Mouse (Mus musculus) cerebellum, adult 9-11 months (tissue): Measurements from ENCODE around the gene Slc25a4.
"Not testable (repeated sequence)": the region's sequence is repeated elsewhere in the genome, so short reads cannot be mapped to it uniquely, and the experiment has no call there.

Experiments used
- DNase-seq: peaks from one replicate; pipeline ENCODE4 v3.0.0; 2022

The Slc25a4 gene

DNA sequence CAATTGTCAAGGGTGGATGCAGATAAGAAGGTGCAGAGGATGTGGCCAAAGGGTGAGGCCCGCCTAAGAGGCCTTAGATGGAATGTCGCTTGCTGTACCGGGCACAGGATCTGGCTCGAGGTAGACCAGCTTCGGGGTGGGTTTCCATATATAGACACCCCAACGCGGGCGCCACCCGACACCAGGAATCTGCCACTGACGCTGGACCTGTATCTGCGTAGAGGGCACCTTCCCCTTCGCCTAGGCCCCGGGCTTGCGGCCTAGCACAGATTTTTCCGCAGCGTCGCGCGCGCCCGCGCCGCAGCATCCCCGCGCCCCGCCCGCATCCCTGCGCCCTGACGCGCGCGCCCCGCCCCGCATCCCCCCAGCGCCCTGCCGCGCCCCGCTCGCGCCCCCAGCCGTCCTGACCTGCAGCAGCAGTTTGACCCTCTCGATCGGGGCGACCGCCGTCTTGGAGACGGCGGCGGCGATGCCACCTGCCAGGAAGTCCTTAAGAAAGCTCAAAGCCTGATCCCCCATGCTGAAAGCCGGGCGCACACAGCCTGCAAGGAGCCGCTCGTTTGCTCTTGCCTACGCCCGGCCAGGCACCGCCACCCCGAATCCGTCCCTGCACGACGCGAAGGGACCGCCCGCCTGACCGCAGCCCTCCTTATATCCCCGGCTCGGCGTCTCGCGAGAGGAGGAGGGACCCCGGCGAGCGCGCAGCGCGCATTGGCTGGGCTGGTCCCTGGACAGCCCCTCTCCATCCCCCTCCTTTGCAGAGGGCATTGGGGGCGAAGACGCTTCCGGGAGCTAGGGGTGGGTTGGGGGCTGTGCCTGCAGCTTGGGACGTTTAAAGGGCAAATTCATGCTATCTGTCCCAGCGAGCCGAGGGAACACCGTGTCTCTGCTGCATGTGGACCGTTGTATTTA lies at the start of gene Slc25a4:
TSS of gene Slc25a4 (minus strand) at position 881 of the 912 bp plus-strand sequence.
- DNase-seq = peak; percentile 97

DNA sequence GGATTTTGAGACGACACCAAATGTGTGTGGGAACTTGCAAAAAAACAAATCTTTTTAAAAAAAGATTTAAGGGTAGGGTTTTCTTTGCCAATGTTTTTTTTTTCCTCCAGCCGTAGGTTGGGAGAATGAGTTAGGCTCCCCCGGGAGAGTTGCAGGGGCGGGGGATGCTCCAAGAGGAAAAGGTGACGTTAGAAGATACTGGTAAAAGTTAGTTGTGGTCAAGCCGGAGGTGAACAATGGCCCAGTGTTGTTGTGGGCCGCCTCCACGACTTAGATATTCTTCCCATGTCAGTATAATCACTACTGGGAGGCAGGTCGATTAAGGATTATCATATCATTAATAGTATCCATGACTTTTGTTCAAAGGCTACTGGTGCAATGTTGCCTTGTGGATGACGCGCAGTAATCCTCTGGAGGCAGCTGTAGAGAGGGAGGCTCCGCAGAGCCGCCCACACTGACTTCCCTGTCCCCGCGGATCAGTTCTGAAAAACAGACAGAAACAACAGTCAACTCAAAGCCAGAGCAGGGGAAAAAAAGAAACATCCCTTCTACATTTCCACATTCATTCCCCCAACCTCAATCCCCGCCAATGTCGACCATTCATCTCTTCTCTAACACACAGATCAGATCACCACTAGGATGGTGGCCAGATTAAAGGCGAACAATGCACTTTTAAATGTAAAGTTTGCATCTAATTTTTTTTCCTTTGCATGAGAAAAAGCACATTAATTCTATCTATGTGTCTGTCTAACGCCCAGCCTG lies 47.0 kb upstream of the Slc25a4 start:
- no peak for DNase-seq

DNA sequence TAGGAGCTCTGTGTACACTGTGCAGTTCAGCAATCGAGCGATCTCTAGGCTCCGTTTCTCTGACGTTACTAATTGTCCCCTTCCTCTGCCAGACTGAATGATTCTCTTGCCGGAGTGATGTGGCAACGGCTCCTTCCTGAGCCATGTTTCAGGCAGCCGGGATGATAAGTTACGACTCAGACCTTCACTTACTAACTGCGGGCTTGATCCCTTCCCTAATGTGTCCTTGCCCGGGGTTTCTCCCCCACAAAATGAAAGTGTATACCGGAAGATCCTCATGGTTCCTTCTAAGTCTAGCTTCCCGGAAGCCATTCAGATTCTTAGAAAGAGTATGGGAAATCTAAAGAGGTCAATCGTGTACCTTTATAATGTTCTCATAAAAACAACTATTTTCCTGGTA lies 41.4 kb upstream of the Slc25a4 start:
- no peak for DNase-seq

DNA sequence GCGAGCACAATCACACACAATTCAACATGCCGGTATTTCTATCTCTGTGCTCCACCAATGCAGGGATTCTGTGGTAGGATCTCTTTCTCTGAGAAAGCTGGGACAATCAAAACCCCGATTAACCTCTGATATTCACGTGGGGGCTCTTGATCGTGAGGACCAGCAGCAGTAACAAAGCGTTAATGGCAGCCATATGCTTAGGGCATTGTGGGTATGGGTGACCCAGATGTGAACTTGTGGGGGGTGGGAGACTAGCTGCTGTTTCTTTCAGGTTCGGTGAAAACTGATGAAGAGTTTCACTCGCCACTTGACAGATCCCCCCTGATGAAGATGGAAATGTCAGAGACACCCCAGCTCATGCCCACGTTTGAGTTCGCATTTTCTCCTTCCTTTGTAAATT lies 40.5 kb upstream of the Slc25a4 start:
- no peak for DNase-seq

DNA sequence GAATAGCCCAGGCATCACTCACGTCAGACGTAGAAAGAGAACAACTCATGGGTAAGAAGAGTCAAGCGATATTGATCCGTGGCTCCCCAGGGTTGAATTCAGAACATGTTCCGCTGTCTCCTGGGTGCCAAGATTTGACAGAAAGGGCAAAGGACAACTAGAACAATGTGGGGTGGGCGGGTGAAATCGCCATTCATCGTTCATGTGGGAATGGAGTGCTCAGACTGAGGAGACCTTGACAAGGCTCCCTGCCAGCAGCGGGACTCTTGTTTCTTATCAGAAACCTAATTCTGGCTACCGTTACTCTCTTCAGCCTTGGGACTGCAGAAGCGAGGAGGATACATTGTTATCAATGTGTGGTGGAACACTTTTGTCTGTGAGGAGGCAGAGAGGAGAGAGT lies 35.3 kb upstream of the Slc25a4 start:
- no peak for DNase-seq

DNA sequence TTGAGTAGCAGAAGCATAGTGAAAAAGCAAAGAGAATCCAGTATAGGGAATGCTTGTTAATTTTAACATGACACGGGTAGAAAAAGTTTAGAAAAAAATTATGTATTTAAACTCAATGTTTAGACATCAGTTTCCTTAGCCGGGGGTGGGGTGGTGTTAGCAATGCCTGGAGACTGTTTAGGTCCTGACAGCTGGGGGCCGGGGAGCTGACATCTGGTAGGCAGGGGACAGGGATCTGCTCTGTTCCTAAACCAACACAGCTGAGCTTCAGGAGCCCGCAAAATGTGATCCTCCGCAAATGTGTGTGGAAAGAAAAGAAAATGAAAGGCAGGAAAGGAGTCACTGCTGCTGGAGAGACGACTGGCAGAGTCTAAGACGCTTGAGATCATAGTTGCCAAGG lies 31.9 kb upstream of the Slc25a4 start:
- DNase-seq = no peak

DNA sequence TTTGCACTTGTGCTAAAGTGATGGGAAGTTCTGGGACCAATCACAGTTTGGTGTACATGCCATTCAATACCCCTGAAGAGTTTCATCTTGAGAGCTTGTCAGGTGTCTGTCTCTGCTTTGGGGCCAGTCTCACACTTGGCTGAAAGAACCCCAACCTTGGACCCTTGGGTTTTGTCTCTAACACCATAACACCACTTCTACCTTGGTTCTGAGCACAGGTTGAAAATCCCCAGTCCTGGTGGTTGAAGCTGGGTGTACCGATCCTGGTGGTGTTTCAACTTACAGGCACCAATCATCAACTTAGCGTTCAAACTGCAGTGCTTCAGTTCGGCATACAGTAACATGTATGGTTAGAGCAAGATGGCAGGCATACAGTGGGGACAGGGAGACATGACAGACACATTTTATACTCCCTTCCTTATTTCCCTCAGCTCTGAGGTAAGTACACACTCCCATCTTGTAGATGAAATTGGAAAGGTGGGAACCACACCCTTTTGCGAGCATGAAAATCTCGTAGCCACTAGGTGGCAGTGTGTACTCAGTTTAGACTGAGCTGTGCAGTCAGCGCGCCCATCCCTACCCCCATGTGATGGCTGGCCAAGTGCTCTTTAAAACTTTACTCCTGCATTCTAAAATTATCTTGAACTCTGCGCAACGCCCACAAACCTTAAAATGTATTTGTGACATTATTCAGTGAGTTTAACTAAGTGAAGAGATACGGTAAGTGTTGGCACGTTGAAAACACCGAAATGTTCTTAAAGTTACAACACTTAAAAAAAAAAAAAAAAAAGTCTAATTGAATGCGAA lies 30.7 kb upstream of the Slc25a4 start:
- DNase-seq = peak; percentile 41

DNA sequence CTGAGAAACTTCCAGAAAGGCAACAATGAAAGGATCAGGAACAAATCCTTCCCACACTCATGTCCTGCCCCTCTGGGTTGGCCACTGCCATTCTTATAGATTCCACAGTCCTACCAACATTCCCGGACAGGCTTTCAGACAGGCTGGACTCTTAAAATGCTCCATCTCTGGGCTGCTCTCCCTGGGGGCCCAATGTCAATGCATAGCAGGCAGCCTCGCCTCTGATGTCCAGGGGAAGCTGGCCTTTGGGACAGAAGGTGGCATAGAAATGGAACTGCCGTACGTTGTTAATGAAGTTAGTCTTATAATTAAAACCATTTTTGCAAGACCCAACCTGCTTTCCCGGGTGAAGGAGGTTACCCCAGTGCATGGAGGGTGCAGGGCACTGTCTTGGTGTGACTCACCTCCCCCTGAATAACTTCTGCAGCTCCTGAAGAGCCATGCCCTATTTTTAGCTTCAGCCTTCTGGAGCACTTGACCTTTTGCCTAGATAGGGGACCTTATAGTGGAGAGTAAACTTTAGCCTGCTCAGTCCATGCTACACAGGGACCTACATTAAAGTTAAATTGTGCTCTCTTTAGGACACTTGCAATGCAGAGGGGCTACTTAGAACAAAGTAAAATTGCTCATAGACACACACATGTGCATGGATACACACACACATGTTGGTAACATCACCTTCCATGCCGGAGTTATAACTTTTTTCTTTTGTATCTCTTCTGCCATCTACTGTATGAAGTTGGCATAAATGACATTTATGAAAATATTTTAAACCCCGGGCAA lies 25.5 kb upstream of the Slc25a4 start:
- no peak for DNase-seq

DNA sequence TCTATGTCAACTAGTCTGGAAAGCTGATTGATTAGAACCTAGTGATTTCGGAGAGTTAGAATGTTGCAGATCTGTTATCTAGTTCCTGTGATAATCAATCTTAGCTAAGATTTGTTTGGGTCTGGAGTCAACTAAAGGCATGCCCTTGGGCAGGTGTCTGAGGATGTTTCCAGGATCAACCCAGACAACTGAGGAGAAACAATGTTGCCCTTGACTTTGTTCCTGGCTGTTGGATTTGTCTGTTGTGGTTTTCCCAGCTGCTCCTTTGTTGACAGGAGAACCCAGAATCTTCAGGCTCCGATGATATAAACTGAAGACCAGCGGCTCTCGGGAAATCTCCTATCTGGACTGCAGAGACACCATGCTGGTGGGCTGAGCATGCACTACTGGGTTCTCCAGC lies 23.7 kb upstream of the Slc25a4 start:
- DNase-seq = no peak

DNA sequence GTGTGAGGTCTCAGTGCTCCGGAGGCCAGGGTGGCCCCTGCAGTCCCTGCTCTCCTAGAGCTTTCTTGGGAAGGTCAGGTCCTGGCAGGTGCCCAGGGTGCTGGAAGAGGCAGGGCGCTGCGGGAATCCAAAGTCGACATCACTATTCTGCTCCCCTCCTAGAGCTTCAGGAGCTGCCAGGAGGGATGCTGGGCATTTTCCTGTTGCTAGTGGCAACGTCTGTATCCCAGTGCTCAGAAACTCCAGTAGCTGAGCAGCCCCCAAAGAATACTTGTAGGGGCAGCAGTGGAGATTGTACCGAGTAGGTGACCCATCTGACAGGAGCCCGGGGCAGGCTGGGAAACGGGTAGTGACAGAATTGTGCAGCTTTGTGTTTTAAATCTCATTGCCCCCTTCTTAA lies 21.7 kb upstream of the Slc25a4 start:
- DNase-seq = no peak

DNA sequence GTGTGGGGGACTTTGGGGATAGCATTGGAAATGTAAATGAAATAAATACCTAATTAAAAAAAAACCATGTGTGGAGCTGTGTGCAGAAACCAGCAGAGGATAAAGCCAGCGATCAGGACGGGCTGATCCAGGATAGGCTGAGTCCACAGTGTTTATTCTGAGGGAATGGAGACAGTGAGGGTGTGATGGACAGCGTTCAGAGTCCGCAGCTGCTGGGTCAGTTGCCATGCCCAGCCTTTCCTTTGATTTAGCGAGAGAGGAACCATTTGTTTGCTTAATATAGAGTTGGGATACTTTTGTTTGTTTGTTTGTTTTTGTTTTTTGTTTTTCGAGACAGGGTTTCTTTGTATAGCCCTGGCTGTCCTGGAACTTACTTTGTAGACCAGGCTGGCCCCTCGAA lies 20.9 kb upstream of the Slc25a4 start:
- DNase-seq = not testable (repeated sequence)

DNA sequence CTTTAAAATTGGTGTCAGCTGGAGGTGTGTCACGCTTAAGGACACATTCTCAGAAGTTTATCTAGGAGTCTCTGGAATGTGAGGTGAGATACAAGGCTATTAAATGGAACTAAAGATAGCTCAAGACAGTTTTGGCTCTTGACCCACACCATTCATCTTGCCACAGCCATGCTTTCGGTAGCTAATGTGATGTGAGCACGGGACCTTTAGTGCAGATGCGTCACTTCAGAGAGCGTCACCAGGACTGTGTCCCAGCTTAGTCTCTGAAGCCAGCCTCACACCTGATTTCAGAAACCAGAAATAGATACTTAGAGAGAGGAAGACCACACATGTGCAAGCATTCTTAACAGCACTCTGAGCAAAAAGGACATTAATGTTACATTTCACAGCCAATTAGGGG lies 15.5 kb upstream of the Slc25a4 start:
- DNase-seq = no peak

DNA sequence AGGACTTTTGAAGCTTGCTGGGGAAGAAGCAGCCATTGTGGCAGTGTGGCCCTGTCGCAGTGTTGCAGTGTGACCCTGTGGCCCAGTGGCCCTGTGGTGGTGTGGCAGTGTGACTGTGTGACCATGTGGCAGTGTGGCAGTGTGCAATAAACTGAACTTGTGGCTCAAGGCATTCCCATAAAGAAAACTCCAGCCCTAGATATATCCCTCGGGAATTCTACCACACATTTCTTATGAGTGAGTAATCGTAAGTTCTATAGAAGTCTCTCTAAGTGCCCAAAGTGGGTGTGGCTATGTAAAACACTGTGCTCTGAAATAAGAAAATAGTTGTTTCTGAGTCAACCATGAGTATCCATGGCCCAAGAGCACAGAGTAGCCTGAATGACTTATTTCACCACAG lies 14.4 kb upstream of the Slc25a4 start:
- no peak for DNase-seq

DNA sequence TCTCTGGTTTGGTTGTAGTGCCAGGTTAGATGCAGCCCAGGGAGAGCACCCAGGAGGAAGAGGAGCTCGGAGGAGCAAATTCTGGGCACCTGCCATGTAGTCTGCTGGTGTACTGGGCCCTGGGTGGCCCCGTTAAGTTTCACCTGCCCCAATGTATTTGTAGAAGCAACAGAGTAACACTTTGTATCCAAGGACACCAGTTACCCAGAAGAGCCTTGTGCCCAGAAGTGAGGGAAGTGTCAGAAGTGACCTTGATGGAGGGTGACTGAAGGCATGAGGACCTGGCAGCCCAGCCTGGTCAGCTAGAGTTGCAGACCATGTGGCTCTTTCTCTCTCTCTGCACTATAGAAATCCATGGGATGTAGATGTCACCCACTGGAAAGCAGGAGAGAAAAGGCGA lies 9.5 kb upstream of the Slc25a4 start:
- no peak for DNase-seq

DNA sequence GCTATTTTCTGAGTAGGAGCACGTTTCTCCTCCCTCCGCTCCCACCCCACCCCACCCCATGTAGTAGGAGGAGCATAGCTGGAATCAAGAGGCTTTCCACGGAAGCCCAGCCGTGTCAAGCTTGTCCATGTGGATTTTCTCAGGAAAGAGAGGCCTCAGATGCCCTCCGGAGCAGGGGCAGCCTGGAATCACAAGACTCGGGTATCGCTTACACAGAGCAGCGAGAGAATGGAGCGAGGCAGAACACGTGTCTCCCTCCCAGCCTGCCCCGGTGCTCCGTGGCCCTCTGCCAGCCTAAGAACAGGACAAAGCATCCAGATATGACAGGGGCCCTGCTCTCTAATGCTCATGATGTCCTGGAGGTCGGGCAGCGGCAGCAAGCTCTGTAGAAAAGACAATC lies 5.8 kb upstream of the Slc25a4 start:
- DNase-seq = peak; percentile 83

DNA sequence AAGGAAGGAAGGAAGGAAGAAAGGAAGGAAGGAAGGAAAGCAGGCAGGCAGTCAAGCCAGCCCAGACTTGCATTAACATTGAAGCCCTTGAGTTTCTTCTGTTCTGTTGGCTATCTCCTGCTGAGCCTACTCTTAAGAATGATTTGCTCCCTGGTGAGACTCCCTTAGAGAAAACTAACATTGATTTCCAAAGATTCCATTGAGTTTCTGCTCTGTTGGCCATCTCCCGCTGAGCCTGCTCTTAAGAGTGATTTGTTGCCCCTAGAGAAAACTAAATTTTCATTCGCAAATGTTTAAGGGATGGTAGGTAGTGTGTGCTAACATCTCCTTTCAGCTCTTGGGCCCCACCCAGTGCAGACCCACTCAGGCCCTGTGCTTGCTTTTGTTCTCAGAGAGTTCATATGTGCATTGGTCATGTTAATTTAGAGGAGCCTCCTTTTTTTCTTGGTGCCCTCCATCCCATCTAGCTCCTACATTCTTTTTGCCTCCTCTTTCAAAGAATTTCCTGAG lies 2.9 kb upstream of the Slc25a4 start:
- DNase-seq = no peak

DNA sequence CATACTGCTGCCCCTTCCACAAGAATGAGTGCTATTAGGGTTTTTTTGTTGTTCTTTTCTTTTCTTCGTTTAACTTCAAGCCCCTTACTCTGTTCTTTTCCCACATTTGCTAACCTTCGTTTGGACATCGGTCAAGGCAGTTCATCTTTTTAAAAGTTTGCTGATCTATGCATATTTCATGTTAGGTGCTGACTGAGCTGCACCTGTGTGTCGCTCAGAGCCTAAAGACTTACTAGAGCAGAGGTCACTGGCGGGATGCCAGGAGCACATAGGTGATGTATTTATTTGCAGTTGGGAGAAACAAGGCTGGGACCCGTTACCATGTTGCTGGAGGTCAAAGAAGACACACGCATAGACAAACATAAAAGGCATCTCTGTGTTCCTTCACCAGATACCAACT lies 1.1 kb upstream of the Slc25a4 start:
- peak; percentile 65 for DNase-seq

DNA sequence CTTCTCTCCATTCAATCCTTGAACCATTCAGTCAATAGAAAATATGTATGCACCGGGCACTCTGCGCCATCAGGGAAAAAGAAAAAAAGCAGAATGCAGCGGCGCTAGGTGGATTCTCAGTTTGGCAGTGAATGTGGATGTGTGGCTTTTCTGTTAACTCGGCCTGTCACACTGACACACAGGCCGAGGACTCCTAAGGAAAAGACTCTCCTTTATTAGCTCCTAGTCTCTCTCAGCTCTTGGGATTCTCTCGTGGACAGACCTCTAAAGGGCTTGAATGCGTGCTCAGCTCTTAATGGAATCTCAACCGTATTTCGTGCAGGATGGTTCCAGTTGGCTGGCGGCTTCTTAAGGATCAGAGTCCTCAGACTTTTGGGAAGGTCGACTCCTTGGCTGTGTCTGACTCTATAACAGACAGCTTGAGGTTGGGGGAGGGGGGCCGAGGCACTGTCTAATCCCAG lies 557 bp upstream of the Slc25a4 start:
- peak; percentile 67 for DNase-seq

DNA sequence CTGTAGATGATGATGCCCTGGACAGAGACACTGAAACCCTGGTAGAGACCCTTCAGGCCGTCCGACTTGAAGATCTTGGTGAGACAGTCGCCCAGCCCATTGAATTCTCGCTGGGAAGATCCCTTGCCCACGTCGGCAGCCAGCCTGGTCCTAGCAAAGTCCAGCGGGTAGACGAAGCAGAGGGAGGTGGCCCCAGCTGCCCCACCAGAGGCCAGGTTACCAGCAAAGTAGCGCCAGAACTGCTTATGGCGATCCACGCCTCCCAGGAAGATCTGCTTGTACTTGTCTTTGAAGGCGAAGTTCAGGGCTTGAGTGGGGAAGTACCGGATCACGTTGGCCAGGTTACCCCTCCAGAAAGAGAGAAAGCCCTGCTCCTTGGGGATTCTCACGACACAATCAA lies 2.0 kb downstream of the Slc25a4 start:
- DNase-seq = peak; percentile 42

DNA sequence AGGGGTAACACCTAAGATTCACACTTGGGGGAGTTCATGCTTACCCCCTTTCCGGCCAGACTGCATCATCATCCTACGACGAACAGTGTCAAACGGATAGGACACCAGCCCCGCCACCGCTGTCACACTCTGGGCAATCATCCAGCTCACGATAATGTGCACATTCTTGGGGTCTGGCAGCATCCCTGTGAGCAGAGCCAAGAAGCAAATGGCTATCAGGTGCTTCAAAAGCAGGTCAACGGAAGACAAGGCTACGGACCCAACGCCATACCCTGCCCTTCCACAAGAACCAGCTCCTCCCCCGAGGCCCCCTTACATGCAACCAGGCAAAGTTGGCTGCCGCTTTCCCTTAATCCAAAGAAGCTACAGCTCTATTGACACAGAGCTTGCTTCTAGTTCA lies 2.7 kb downstream of the Slc25a4 start:
- peak; percentile 74 for DNase-seq

DNA sequence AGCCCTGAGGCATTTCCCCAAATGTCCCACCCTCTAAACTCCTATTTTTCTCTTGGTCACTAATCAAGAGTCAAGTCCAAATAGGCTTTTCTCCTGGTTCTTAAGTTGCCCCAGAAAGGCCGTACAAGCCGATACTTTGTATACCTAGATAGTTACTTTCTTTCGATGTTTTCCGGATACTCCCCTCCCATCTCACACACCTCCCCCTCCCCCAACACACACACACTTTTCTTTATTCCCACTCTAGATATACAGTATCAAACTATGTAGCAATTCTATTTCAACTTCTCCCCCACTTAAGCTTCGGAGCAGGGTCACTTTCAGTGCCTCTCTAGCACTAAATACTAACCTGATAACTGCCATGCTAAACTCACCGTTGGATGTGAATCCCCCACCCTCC lies 5.0 kb downstream of the Slc25a4 start:
- no peak for DNase-seq

DNA sequence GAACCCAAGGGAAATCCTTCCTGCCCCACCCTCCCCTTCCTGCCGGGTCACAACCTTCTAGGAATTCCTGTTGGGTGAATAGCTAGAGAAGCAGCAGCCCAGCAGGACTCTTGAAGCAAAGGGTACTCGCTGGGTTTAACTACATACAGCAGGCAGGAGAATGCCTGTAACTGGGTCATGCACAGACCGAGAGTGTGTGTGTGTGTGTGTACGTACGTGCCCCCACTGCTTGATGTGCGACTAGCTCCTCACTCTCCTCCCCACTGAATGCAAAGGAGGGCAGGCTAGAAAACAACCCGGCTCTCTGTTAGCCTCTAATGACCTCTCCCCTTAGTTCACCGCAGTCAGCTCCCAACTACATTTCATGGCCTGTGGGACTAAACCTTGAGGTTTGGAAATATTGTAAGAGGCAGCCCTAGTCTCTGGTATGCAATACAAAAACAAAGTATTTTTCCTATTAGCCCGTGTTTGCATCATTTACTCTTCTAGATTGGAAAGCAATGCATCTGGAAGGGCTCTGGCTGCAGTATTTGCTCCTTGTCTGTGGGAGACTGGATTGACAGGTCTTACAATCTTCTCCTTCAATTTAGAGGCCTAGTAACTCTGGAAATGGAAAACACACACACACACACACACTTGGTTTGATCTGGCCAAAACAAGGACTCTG lies 6.0 kb downstream of the Slc25a4 start:
- no peak for DNase-seq
